Mouse (Mus musculus): ENCODE results near the gene Zmym1.

GRCm38 (mm10) chr4:127054522-127055198 lies 6.3 kb downstream of the Zmym1 start:
- TF ChIP-seq HCFC1 (IDR thresholded peaks at IDR 0.05; ENCODE audit: borderline replicate concordance, insufficient read depth, low read length) (no peak), ZC3H11A (IDR thresholded peaks at IDR 0.05; ENCODE audit: borderline replicate concordance, low read depth, low read length) (no peak), ZNF384 (IDR thresholded peaks at IDR 0.05; ENCODE audit: low read depth, low read length) (no peak), CHD2 (IDR thresholded peaks at IDR 0.05; ENCODE audit: low read depth, low read length) (no peak), MAFK (IDR thresholded peaks at IDR 0.05; ENCODE audit: insufficient read depth, low read depth, low read length) (no peak)
